Mouse (Mus musculus) Muller cell, postnatal 12 days (primary cell): Measurements from ENCODE around the gene Matn1.

Source experiments
- DNase-seq: peaks from one replicate; pipeline ENCODE4 v3.0.0-alpha.2; 2015; ENCODE audit errors: inconsistent ontology term

The Matn1 gene

GRCm38 (mm10) chr4:130917564-130917963, 26.6 kb upstream of the Matn1 start:
- no peak for DNase-seq

GRCm38 (mm10) chr4:130918805-130919749, 25.1 kb upstream of the Matn1 start:
- no peak for DNase-seq

- peak; percentile 36 for DNase-seq
Measured at GRCm38 (mm10) chr4:130919750-130920356, 24.3 kb upstream of the Matn1 start.

- DNase-seq: peak; percentile 64
Measured at GRCm38 (mm10) chr4:130920951-130921693, 23.1 kb upstream of the Matn1 start.

- no peak for DNase-seq
Measured at GRCm38 (mm10) chr4:130921986-130922385, 22.2 kb upstream of the Matn1 start.

GRCm38 (mm10) chr4:130926274-130926673, 17.9 kb upstream of the Matn1 start:
- DNase-seq: no peak

GRCm38 (mm10) chr4:130927821-130928220, 16.4 kb upstream of the Matn1 start:
- no peak for DNase-seq

GRCm38 (mm10) chr4:130942644-130943043, 1.5 kb upstream of the Matn1 start:
- no peak for DNase-seq

- no peak for DNase-seq
Measured at GRCm38 (mm10) chr4:130944779-130945178, 594 bp downstream of the Matn1 start.

- peak; percentile 29 for DNase-seq
Measured at GRCm38 (mm10) chr4:130947094-130947647, 3.0 kb downstream of the Matn1 start.

GRCm38 (mm10) chr4:130949821-130950384, 5.7 kb downstream of the Matn1 start:
- DNase-seq: no peak

GRCm38 (mm10) chr4:130952531-130952930, 8.3 kb downstream of the Matn1 start:
- DNase-seq: no peak

- DNase-seq: peak; percentile 12
Measured at GRCm38 (mm10) chr4:130957156-130957555, 13.0 kb downstream of the Matn1 start.

GRCm38 (mm10) chr4:130958812-130959211, 14.6 kb downstream of the Matn1 start:
- no peak for DNase-seq

- no peak for DNase-seq
Measured at GRCm38 (mm10) chr4:130959678-130960077, 15.5 kb downstream of the Matn1 start.

- peak; percentile 60 for DNase-seq
Measured at GRCm38 (mm10) chr4:130960118-130960734, 16.0 kb downstream of the Matn1 start.

GRCm38 (mm10) chr4:130971278-130971677, 27.1 kb downstream of the Matn1 start:
- no peak for DNase-seq

GRCm38 (mm10) chr4:130972421-130972829, 28.2 kb downstream of the Matn1 start:
- peak; percentile 33 for DNase-seq

GRCm38 (mm10) chr4:130973332-130974263, 29.4 kb downstream of the Matn1 start:
- peak; percentile 24 for DNase-seq

GRCm38 (mm10) chr4:130978981-130979380, 34.8 kb downstream of the Matn1 start:
- peak; percentile 13 for DNase-seq
